Mouse (Mus musculus) C2C12 (cell line): ENCODE data around the gene Map2k6. TPM values are rescaled to one million over a fixed set of nuclear protein-coding genes. Genes with fewer than 3 reads are reported as not detected.

Experiments used
- H3K27me3 ChIP-seq: one replicate; pipeline ENCODE4 v1.6.1; 2011; ENCODE audit not compliant: control insufficient read depth, insufficient read depth, insufficient read length
- H3K36me3 ChIP-seq: one replicate; pipeline ENCODE4 v1.6.1; 2011; ENCODE audit not compliant: control insufficient read depth, insufficient read depth
- H3K4me3 ChIP-seq: one replicate; pipeline ENCODE4 v1.5.1; 2011; ENCODE audit warnings: mild to moderate bottlenecking, control low read depth; ENCODE audit not compliant: poor library complexity, insufficient read depth, severe bottlenecking
- H3K79me2 ChIP-seq: one replicate; pipeline ENCODE4 v1.6.1; 2011; ENCODE audit not compliant: control insufficient read depth, insufficient read depth
- H3K79me3 ChIP-seq: one replicate; pipeline ENCODE4 v1.6.1; 2011; ENCODE audit warnings: low read depth, control low read depth
- H3ac ChIP-seq: one replicate; pipeline ENCODE3; 2011; ENCODE audit warnings: low read depth; ENCODE audit not compliant: control insufficient read depth, insufficient read length
- CEBPB ChIP-seq: IDR thresholded peaks from one replicate; pipeline ENCODE4 v1.6.1; 2011; ENCODE audit warnings: low read depth, mild to moderate bottlenecking, control low read depth, moderate library complexity
- CTCF ChIP-seq: IDR thresholded peaks from one replicate; pipeline ENCODE4 v1.5.1; 2011; ENCODE audit not compliant: control insufficient read depth, insufficient read depth, insufficient read length
- FOSL1 ChIP-seq: IDR thresholded peaks from one replicate; pipeline ENCODE4 v1.8.0; 2011; ENCODE audit warnings: mild to moderate bottlenecking, low read length; ENCODE audit not compliant: poor library complexity, insufficient read depth, severe bottlenecking
- MAX ChIP-seq: IDR thresholded peaks from one replicate; pipeline ENCODE4 v1.6.1; 2011; ENCODE audit warnings: mild to moderate bottlenecking, control low read depth
- MYOD1 ChIP-seq: IDR thresholded peaks from one replicate; pipeline ENCODE4 v1.6.1; 2011; ENCODE audit warnings: low read depth; ENCODE audit not compliant: control insufficient read depth, insufficient read length
- MYOG ChIP-seq: IDR thresholded peaks from one replicate; pipeline ENCODE4 v1.6.1; 2011; ENCODE audit not compliant: control insufficient read depth, insufficient read length; ENCODE audit errors: extremely low read depth
- USF1 ChIP-seq: IDR thresholded peaks from one replicate; pipeline ENCODE4 v1.6.1; 2011; ENCODE audit warnings: low read depth, mild to moderate bottlenecking, control low read depth, moderate library complexity
- polyA plus RNA-seq: library from polyadenylated mRNA; unstranded; fragments of >200 nt; fragmentation: generic; extraction: Trizol; gene quantifications from one replicate; pipeline ENCODE4 v1.2.1, GENCODE M21; 2012; ENCODE audit warnings: missing spikeins

The Map2k6 gene
- polyA plus RNA-seq, 1 experiment: 4.8 TPM

DNA sequence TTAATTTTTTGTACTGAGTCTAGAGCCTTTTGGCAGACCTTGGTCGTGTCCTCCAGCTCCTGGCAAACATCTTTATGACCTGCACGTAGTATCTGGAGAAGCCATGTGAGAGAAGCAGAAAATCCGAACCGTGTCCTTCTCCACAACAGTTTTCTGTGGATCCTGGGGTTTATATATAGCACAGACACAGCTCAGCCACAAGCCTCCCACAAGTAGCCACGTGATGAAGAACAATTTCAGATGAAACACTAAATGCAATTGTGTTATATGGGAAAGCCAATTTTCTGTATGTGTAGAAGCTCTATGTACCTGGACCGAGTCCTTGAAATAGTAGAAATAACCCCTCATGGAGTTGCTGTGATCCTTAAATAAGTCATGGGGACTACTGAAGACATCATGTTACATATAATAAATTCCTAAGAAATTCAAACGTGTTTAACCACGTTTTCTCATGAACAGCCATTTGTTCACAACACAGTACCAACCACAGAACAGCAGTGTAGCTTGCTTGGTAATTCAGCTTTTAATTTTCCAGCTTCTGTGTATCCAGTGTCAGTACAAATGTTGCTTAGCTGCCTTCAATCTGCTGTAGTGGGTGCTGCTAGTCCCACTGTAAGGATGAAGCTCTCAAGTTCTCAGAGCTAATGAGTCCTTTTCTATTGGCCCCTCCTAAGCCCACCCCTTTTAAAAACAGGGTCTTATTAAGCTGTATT is 71.8 kb downstream of the Map2k6 start:
- H3K4me3 ChIP-seq: no peak overlapping the region
- no peaks in the 10 kb centered on the region for H3K36me3 ChIP-seq
- no peak overlapping the region for H3ac ChIP-seq
- no peaks in the 10 kb centered on the region for H3K27me3 ChIP-seq
- TF ChIP-seq MYOG (no peak), USF1 (no peak), FOSL1 (no peak), CEBPB (no peak), CTCF (no peak), MAX (no peak), MYOD1 (no peak)
- H3K79me3 ChIP-seq: no peaks in the 10 kb centered on the region
- H3K79me2 ChIP-seq: no peaks in the 10 kb centered on the region

DNA sequence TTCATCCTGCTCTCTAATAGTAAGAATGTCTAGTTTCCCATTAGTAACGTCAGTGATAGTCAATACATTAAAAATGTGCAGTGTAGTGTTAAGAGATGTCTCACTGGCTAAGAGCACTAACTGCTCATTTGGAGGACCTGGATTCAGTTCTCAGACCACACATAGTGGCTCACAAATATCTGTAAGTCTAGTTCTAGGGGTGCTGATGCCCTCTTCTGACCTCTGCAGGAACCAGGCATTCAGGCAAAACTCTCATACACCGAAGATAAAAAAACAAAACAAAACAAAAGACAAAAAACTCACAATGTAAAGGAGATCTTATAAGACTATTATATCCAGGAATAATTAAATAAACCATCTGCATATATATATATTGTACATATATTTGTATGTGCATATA is 72.4 kb downstream of the Map2k6 start:
- no peak for TF ChIP-seq MYOG
- H3K4me3 ChIP-seq: no peak overlapping the region
- H3K27me3 ChIP-seq: no peaks in the 10 kb centered on the region
- H3ac ChIP-seq: no peak overlapping the region
- H3K79me2 ChIP-seq: no peaks in the 10 kb centered on the region
- no peaks in the 10 kb centered on the region for H3K79me3 ChIP-seq
- H3K36me3 ChIP-seq: no peaks in the 10 kb centered on the region

DNA sequence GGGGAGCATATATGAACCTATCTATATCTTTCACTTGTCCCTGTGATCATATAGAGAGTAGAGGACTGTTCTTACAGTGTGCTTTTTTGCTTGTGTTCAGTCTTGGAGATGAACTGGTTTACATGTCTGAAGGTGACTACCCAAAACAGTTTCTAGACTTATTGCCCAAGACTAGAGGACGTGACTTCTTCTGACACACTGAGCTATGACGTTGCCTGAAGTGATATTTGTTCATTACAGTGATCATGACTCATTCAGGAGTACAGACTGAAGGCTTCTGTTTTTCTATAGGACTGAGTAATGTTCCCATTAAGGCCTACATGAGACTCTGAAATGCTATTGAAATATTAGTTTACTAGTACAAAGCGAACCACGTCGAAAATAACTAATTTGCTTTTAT is 73.2 kb downstream of the Map2k6 start:
- TF ChIP-seq MYOG (no peak), CEBPB (peak; percentile 83), MYOD1 (no peak)
- H3ac ChIP-seq: no peak overlapping the region
- no peaks in the 10 kb centered on the region for H3K27me3 ChIP-seq
- no peaks in the 10 kb centered on the region for H3K79me2 ChIP-seq
- H3K4me3 ChIP-seq: no peak overlapping the region
- no peaks in the 10 kb centered on the region for H3K36me3 ChIP-seq
- no peaks in the 10 kb centered on the region for H3K79me3 ChIP-seq

DNA sequence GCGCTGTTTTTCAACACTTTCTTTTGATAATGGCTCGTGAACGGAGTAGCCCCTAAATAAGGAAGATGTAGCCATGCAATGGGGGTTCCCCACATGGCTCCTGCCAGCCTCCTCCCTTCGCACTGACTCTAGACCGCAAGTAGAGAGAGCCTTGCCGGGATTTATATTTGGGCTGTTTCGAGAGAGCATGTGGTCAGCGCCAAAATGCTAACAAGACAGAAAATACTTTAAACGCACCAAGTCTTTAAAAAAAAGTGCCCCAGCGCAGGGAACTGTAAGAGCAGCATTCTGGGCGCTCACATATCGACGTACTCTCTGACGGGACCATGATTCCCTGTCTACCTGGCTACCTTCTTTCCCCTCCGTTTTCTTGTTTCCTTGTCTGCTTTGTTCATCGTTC is 74.6 kb downstream of the Map2k6 start:
- TF ChIP-seq CEBPB: no peak
- no peak for TF ChIP-seq MYOG
- no peak for TF ChIP-seq FOSL1
- TF ChIP-seq MYOD1: no peak
- TF ChIP-seq USF1: no peak
- no peak for TF ChIP-seq CTCF
- TF ChIP-seq MAX: no peak
- Histone ChIP-seq H3K36me3 (no peaks in the 10 kb centered on the region), H3ac (no peak overlapping the region)

DNA sequence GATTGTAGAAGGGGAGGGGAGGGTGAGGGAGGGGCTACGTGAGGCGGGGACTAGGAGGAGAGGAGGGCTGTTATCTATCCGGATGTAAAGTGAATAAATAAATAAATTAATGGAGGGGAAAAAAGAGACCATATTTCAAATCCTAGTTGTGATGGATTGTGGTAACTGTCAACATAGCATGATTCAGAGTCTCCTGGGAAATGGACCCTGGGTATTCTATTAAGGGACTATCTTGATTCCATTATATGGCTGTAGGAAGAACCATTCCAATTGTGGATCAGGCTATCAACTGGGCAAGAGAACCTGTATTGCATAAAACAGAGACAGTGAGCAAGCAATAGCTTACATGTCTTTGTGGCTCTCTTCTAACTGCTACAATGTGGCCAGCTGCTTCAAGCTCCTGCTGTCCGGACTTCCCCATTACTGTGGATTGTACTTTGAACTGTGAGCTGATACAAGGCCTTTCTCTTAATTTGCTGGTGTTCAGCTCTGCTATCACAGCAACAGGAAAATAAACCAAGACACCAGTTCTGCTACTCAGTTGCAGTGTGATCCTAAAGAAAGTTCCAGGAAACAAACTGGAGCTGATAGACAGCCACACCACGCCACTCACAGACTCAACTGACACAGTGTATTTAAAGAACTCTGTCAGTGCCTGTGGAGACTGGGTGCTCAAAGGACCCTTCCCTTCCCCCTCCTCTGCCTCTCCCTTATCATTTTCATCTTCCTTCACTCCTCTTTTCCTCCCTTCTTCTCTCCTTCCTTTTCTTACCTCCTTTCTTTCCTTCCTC is 77.6 kb downstream of the Map2k6 start:
- H3K27me3 ChIP-seq: no peaks in the 10 kb centered on the region
- peaks cover 8% of the 10 kb centered on the region for H3K79me3 ChIP-seq
- no peak overlapping the region for H3K4me3 ChIP-seq
- no peaks in the 10 kb centered on the region for H3K36me3 ChIP-seq
- H3K79me2 ChIP-seq: peaks cover 8% of the 10 kb centered on the region
- no peak overlapping the region for H3ac ChIP-seq
- TF ChIP-seq MYOD1 (no peak), CEBPB (no peak)

More for the DNA sequence above, 74.6 kb downstream of the Map2k6 start:
- H3K4me3 ChIP-seq: no peak overlapping the region
- H3K79me2 ChIP-seq: no peaks in the 10 kb centered on the region
- H3K27me3 ChIP-seq: no peaks in the 10 kb centered on the region
- no peaks in the 10 kb centered on the region for H3K79me3 ChIP-seq

DNA sequence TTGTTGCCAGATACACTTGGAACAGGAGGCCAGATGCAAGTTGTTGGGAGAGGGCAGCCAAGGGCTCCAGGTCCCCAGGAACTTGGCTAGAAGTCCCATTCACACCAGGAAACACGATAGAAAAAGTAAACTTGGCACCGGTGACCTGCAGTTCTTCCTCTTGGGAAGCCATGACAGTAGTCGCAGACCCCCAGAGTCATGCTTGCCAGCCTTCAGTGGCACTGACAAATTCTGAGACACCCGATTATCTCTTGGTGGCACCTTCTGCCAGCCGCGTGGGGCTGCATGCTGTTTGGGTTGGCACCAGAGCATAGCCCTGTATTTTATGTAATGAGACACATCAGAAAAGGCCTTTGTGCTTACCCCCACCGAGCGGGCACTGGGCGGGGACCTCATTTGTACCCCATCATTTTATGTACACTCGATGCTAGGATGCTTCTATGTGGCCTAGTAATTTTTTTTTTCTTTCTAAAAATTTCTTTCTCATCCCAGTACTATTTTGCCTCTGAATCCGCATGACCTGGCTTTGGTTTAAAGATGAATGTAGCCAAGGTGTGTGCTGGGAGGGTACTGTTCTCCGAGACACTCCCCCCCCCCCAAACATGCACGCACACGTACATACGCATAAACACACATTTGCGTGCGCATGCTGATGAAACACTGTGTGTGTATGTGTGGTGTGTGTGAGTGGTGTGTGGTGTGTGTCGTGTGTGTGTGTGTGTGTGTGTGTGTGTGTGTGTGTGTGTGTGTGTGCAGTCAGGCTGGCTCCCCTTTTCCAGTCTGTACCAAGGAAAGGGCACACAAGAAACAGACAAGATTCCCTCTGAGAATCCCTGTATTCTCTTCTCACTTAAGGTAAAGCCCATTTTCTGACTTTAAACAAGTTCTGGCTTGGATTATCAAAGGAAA is 79.3 kb downstream of the Map2k6 start:
- Histone ChIP-seq H3K79me2 (peaks cover 8% of the 10 kb centered on the region), H3K79me3 (peaks cover 8% of the 10 kb centered on the region), H3K4me3 (no peak overlapping the region), H3K36me3 (no peaks in the 10 kb centered on the region), H3ac (no peak overlapping the region), H3K27me3 (no peaks in the 10 kb centered on the region)
- no peak for TF ChIP-seq CTCF
- TF ChIP-seq MYOG: no peak
